Mouse (Mus musculus) embryonic fibroblast, embryonic 13.5 days (primary cell): ENCODE results near the gene Ccn6. TPM values are rescaled to one million over a fixed set of nuclear protein-coding genes. Genes with fewer than 3 reads are reported as not detected.
A peak's percentile ranks its signal among the peaks of the same experiment; 100 is the strongest.

Source experiments
- H3K27ac ChIP-seq: 2 replicates; pipeline ENCODE4 v1.5.1; 2012; ENCODE audit warnings: low read length, control low read depth, inconsistent platforms; ENCODE audit not compliant: insufficient read depth
- H3K4me1 ChIP-seq: 2 replicates; pipeline ENCODE4 v1.6.1; 2011; ENCODE audit warnings: low read length; ENCODE audit not compliant: control insufficient read depth, insufficient read depth
- H3K4me3 ChIP-seq: 2 replicates; pipeline ENCODE4 v1.5.1; 2011; ENCODE audit warnings: mild to moderate bottlenecking, control low read depth, low read length; ENCODE audit not compliant: insufficient read depth
- CTCF ChIP-seq: IDR thresholded peaks from 2 replicates; pipeline ENCODE4 v1.5.1; 2011; ENCODE audit warnings: mild to moderate bottlenecking, control low read depth, low read length, moderate library complexity, borderline replicate concordance; ENCODE audit not compliant: insufficient read depth
- POLR2A ChIP-seq: IDR thresholded peaks from 2 replicates; pipeline ENCODE4 v1.6.1; 2011; ENCODE audit warnings: low read depth, mild to moderate bottlenecking, control low read depth, low read length, moderate library complexity
- polyA plus RNA-seq: library from polyadenylated mRNA; stranded (reverse); fragments of >200 nt; gene quantifications from 2 replicates; pipeline ENCODE4 v1.2.4, GENCODE M21; 2011; ENCODE audit warnings: low read depth; ENCODE audit not compliant: missing spikeins, insufficient read length

Gene Ccn6
- polyA plus RNA-seq, 1 experiment = not detected

GRCm38 (mm10) chr10:39176981-39177380 lies 13.4 kb upstream of the Ccn6 start:
- H3K4me1 ChIP-seq = no peaks in the 10 kb centered on the region
- no peak overlapping the region for H3K27ac ChIP-seq
- no peak overlapping the region for H3K4me3 ChIP-seq
- TF ChIP-seq CTCF (no peak), POLR2A (no peak)

- TF ChIP-seq POLR2A (no peak), CTCF (no peak)
- Histone ChIP-seq H3K27ac (no peak overlapping the region), H3K4me1 (no peaks in the 10 kb centered on the region), H3K4me3 (no peak overlapping the region)
Measured at GRCm38 (mm10) chr10:39173077-39173476, 9.5 kb upstream of the Ccn6 start.

GRCm38 (mm10) chr10:39172540-39172931 lies 8.9 kb upstream of the Ccn6 start:
- Histone ChIP-seq H3K4me1 (no peaks in the 10 kb centered on the region), H3K4me3 (no peak overlapping the region), H3K27ac (no peak overlapping the region)
- no peak for TF ChIP-seq POLR2A
- no peak for TF ChIP-seq CTCF

GRCm38 (mm10) chr10:39171603-39172539 lies 8.3 kb upstream of the Ccn6 start:
- H3K4me3 ChIP-seq = peak overlapping the region; percentile 49
- H3K27ac ChIP-seq = peak overlapping the region; percentile 45; the same call in 1 of the 2 replicates
- H3K4me1 ChIP-seq = no peaks in the 10 kb centered on the region
- TF ChIP-seq POLR2A = no peak
- TF ChIP-seq CTCF = peak; percentile 56; the same call in 1 of the 2 replicates

- TF ChIP-seq POLR2A = 0 out of 2 replicates have a peak, but pooled peaks have one; percentile 19
- peak; percentile 80 for TF ChIP-seq CTCF
- H3K4me3 ChIP-seq = peak overlapping the region; percentile 49
- peak overlapping the region; percentile 45; the same call in 1 of the 2 replicates for H3K27ac ChIP-seq
- H3K4me1 ChIP-seq = no peaks in the 10 kb centered on the region
Measured at GRCm38 (mm10) chr10:39171134-39171533, 7.5 kb upstream of the Ccn6 start.

GRCm38 (mm10) chr10:39170706-39171105 lies 7.1 kb upstream of the Ccn6 start:
- Histone ChIP-seq H3K27ac (no peak overlapping the region), H3K4me1 (no peaks in the 10 kb centered on the region), H3K4me3 (no peak overlapping the region)
- no peak for TF ChIP-seq POLR2A
- no peak for TF ChIP-seq CTCF

GRCm38 (mm10) chr10:39170181-39170580 lies 6.6 kb upstream of the Ccn6 start:
- Histone ChIP-seq H3K4me1 (no peaks in the 10 kb centered on the region), H3K27ac (no peak overlapping the region), H3K4me3 (no peak overlapping the region)
- TF ChIP-seq CTCF (peak; percentile 90), POLR2A (no peak)

GRCm38 (mm10) chr10:39169642-39170041 lies 6.0 kb upstream of the Ccn6 start:
- no peak for TF ChIP-seq POLR2A
- no peak for TF ChIP-seq CTCF
- no peak overlapping the region for H3K4me3 ChIP-seq
- no peak overlapping the region for H3K27ac ChIP-seq
- no peaks in the 10 kb centered on the region for H3K4me1 ChIP-seq

GRCm38 (mm10) chr10:39167611-39168010 lies 4.0 kb upstream of the Ccn6 start:
- Histone ChIP-seq H3K4me1 (no peaks in the 10 kb centered on the region), H3K4me3 (no peak overlapping the region), H3K27ac (no peak overlapping the region)
- TF ChIP-seq POLR2A (no peak), CTCF (no peak)

GRCm38 (mm10) chr10:39165632-39166115 lies 2.1 kb upstream of the Ccn6 start:
- Histone ChIP-seq H3K4me3 (no peak overlapping the region), H3K4me1 (no peaks in the 10 kb centered on the region), H3K27ac (no peak overlapping the region)
- TF ChIP-seq CTCF = no peak
- TF ChIP-seq POLR2A = 0 out of 2 replicates have a peak, but pooled peaks have one; percentile 27
